Mouse (Mus musculus): Measurements from ENCODE around the gene Hspb1. TPM values are rescaled to one million over a fixed set of nuclear protein-coding genes. Genes with fewer than 3 reads are reported as not detected.

Hspb1 gene
- polyA plus RNA-seq, 1 experiment from 2014 or later, result 655 TPM

DNA sequence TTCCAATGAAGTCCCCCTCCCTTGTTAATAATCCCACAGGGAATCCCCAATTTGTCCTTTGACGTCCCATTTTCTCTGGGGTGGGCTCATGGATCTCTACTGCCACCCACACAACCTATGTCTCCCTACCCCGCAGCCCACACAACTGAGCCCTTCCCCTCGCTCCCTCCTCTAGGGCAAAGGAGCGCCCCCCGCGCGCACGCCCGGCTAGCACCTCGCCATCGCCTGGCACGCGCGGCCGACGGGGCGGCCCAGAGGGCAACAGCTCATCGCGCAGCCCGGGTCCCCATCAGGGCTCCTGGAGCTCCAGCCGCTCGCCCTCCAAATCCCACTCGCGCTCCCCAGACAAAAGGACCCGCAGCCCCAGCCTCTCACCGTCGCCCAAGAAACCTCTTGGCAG is 19.1 kb upstream of the Hspb1 start:
- H3K27ac ChIP-seq, result no peak overlapping the region
- DNase-seq (ENCODE audit: low spot score), result no peak
- H3K4me1 ChIP-seq, result peaks cover 27% of the 10 kb centered on the region
- WGBS, result 1% methylated on average over 27 of the region's 27 CpGs
- no peaks in the 10 kb centered on the region for H3K36me3 ChIP-seq
- H3K27me3 ChIP-seq (ENCODE audit: insufficient read depth, poor library complexity, severe bottlenecking), result peaks cover 95% of the 10 kb centered on the region
- no peaks in the 10 kb centered on the region for H3K9me3 ChIP-seq
- peak overlapping the region; percentile 62 for H3K4me3 ChIP-seq

DNA sequence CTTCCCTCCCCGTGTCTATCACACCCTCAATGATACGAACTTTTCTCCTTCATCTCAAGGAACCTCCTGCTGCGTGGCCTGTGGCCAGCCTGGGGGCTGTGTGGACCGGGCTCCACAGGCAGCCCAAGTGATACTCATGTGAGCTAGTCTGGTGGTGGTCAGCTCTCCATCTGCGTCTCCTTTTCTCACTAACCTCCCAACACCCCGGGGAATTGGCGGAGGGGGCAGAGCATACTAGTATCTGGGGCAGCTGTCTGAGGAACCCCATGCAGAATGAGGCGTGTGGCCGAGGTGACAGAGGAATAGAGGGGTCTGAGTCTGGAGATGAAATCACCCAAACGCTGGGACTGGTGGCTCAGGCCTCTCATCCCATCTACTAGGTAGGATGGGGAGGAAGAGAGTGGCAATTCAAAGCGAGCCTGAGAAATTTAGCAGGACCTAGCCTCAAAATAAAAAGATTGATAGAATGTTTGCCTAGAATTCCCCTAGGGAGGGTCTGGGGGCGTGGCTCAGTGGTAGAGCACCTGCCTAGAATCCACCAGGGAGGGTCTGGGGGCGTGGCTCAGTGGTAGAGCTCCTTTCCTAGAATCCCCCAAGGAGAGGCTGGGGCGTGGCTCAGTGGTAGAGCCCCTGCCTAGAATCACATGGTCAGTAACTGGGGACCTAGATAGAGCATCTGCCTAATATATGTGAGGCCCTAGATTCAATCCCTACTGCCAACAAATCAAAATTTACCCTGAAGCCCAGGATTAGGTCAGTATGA is 17.9 kb upstream of the Hspb1 start:
- Histone ChIP-seq H3K27me3 (ENCODE audit: insufficient read depth, poor library complexity, severe bottlenecking) (peaks cover 92% of the 10 kb centered on the region), H3K27ac (no peak overlapping the region), H3K4me3 (no peak overlapping the region), H3K9me3 (no peaks in the 10 kb centered on the region), H3K36me3 (no peaks in the 10 kb centered on the region), H3K4me1 (peaks cover 29% of the 10 kb centered on the region)
- WGBS, result 46% methylated on average over 14 of the region's 14 CpGs
- no peak for DNase-seq (ENCODE audit: low spot score)

DNA sequence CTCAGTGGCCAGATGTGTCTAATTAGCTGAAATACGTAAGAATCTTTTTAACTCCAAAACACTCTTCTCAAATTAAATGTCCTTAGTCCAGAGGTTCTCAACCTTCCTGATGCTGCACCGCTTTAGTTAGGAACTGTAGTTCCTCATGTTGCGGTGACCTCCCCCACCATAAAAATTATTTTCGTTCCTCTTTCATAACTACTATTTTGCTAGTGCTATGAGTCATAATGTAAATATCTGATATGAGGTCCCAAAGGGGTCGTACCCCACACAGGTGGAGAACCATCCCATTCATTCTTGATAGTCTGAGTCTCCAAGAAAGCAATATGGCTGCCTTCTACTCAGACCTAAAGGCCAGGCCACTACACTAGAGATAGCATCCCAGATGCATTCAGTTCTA is 17.2 kb upstream of the Hspb1 start:
- no peak for DNase-seq (ENCODE audit: low spot score)
- H3K4me1 ChIP-seq, result peaks cover 29% of the 10 kb centered on the region
- no peak overlapping the region for H3K4me3 ChIP-seq
- no peaks in the 10 kb centered on the region for H3K36me3 ChIP-seq
- no peak overlapping the region for H3K27ac ChIP-seq
- WGBS, result 84% methylated on average over 5 of the region's 5 CpGs
- peaks cover 86% of the 10 kb centered on the region for H3K27me3 ChIP-seq (ENCODE audit: insufficient read depth, poor library complexity, severe bottlenecking)
- H3K9me3 ChIP-seq, result no peaks in the 10 kb centered on the region

DNA sequence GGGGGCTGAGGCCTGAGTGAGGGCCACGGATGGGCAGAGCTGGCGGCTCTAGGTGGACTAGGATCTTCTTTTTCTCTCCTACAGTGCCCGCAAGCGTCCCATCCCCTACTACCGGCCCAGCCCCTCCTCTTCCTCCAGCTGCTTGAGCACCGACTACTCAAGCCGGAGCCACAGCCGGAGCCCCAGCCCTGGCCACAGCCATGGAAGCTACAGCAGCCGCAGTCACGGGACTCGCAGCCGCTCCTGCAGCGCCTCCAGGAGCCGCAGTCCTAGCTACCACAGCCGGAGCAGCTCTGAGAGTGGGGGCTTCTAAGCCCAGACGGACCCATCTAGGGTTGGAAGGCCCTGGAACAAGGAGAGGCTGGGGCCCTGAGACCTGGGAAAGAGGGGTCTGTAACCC is 14.7 kb upstream of the Hspb1 start:
- no peak for DNase-seq (ENCODE audit: low spot score)
- Histone ChIP-seq H3K4me3 (peak overlapping the region; percentile 44), H3K4me1 (peaks cover 32% of the 10 kb centered on the region), H3K36me3 (no peaks in the 10 kb centered on the region), H3K27me3 (ENCODE audit: insufficient read depth, poor library complexity, severe bottlenecking) (peaks cover 63% of the 10 kb centered on the region), H3K9me3 (no peaks in the 10 kb centered on the region), H3K27ac (peak overlapping the region; percentile 62)
- 20% methylated on average over 16 of the region's 16 CpGs for WGBS

DNA sequence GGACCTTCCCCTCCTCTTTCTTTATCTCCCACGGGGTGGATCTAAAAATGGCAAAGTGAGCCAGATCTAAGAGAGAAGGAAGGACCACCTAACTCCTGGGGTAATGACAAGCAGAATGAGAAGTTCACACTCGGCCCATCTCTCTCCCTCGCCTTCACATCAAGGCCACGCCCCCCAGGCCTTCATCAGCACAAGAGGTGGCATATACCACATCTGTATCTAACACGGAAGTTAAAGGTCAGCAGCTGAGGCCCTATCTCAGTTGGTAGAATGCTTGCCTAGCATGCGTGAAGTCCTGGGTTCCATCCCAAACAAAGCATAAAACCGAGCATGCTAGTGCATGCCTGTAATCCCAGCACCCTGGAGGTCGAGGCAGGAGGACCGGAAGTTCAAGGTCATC is 14.0 kb upstream of the Hspb1 start:
- H3K4me1 ChIP-seq, result peaks cover 27% of the 10 kb centered on the region
- H3K36me3 ChIP-seq, result no peaks in the 10 kb centered on the region
- no peaks in the 10 kb centered on the region for H3K9me3 ChIP-seq
- no peak overlapping the region for H3K4me3 ChIP-seq
- DNase-seq (ENCODE audit: low spot score), result no peak
- 49% methylated on average over 9 of the region's 9 CpGs for WGBS
- H3K27me3 ChIP-seq (ENCODE audit: insufficient read depth, poor library complexity, severe bottlenecking), result peaks cover 56% of the 10 kb centered on the region
- no peak overlapping the region for H3K27ac ChIP-seq

DNA sequence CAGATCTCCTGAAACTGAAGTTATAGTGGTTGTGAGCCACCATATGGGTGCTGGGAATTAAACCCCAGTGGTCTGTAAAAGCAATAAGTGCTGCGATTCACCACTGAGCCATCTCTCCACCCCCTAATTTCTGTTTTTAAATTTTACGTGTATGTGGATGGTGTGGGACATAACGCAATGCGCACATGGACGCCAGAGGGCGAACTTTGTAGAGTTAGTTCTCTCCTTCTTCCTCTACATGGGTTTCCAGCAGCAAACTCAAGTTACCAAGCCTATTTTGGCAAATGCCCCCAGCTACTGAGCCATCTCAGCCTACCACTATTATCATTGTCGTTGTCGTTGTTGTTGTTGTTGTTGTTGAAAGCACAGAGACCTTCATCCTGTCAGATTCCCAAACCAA is 10.5 kb upstream of the Hspb1 start:
- Histone ChIP-seq H3K9me3 (no peaks in the 10 kb centered on the region), H3K4me1 (peaks cover 35% of the 10 kb centered on the region), H3K4me3 (peak overlapping the region; percentile 59), H3K27me3 (ENCODE audit: insufficient read depth, poor library complexity, severe bottlenecking) (peaks cover 22% of the 10 kb centered on the region), H3K27ac (no peak overlapping the region), H3K36me3 (no peaks in the 10 kb centered on the region)
- DNase-seq (ENCODE audit: low spot score), result no peak
- WGBS, result 19% methylated on average over 8 of the region's 8 CpGs

DNA sequence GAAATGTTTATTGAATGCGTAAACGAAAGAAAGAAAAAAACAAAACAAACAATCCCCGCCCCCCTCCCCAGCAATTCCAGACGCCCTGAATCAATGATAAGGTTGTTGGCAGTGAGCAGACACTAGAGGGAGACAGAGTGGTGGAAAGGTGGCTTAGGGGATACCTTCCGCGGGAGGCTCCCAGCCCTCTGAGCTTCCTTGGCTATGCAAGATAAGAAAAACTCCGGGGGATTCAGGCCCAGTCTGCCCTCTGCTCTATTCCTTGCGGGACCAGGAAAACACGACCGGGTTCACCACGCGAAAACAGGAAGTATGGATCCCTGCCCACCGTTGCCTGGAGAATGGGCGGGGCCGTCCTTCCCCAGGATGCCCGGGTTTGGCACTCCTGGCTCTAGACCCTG is 9.9 kb upstream of the Hspb1 start:
- WGBS, result 3% methylated on average over 16 of the region's 16 CpGs
- no peaks in the 10 kb centered on the region for H3K9me3 ChIP-seq
- peaks cover 17% of the 10 kb centered on the region for H3K27me3 ChIP-seq (ENCODE audit: insufficient read depth, poor library complexity, severe bottlenecking)
- peak overlapping the region; percentile 84 for H3K27ac ChIP-seq
- peak; percentile 84 for DNase-seq (ENCODE audit: low spot score)
- peak overlapping the region; percentile 59 for H3K4me3 ChIP-seq
- H3K36me3 ChIP-seq, result no peaks in the 10 kb centered on the region
- peaks cover 34% of the 10 kb centered on the region for H3K4me1 ChIP-seq

DNA sequence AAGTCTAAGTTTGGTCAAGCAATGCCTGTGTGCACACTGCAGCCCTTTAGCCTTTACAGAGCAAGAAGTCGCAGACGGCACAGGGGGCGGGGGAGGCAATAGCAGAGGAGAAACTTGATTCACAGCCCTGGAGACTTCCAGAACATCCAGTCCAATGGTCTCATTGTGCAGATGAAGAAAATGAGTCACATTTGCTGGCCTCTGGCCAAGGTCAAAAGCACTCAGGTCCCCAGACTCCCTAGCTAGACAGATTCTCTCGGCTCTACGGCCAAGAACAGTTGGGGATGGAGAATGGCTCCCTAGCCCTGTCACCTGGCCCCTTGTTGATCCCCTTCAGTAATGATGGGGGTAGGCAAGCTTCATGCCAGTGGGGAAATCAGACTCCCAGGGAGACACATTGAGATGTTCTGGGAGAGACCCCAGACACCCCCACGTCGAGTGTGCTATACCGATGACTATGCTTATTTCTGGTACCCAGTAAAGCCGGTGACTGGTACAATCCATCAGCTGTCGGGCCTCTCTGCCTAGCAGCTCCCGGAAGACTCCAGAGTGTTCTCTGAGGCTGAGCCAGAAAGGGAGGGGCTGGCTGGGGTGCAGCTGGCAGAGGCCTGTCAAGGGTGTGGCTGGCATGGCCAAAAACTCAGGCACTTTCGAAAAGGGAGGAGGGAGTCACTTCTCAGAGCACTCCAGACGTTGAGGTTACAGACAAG is 8.1 kb upstream of the Hspb1 start:
- DNase-seq (ENCODE audit: low spot score), result no peak
- H3K9me3 ChIP-seq, result no peaks in the 10 kb centered on the region
- H3K27ac ChIP-seq, result peak overlapping the region; percentile 36; the same call in 1 of the 2 replicates
- H3K4me1 ChIP-seq, result peaks cover 24% of the 10 kb centered on the region
- H3K27me3 ChIP-seq (ENCODE audit: insufficient read depth, poor library complexity, severe bottlenecking), result no peaks in the 10 kb centered on the region; the same call in 1 of the 2 replicates
- H3K36me3 ChIP-seq, result no peaks in the 10 kb centered on the region
- 51% methylated on average over 13 of the region's 13 CpGs for WGBS
- H3K4me3 ChIP-seq, result no peak overlapping the region

DNA sequence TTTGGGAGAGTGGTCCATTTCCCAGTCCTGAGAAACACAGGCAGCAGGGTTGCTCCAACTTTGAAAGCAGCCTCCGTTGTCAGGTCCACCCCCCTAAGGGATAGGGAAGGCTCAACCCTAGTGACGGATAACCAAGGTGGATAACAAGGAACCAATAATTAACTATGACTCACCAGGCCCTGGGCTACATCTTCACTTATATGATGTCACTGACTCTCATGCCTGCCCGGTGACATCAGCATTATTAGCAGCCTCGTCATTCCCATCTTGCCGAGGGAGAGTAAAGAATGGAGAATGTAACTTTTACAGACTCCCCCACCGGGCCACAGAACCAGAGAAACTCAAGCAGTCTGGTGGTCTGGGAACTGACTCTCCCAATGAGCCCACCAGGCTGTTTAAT is 3.1 kb upstream of the Hspb1 start:
- 56% methylated on average over 6 of the region's 6 CpGs for WGBS
- Histone ChIP-seq H3K9me3 (no peaks in the 10 kb centered on the region), H3K27ac (no peak overlapping the region), H3K4me3 (no peak overlapping the region), H3K36me3 (no peaks in the 10 kb centered on the region), H3K4me1 (peaks cover 13% of the 10 kb centered on the region), H3K27me3 (ENCODE audit: insufficient read depth, poor library complexity, severe bottlenecking) (peaks cover 21% of the 10 kb centered on the region)
- no peak for DNase-seq (ENCODE audit: low spot score)

DNA sequence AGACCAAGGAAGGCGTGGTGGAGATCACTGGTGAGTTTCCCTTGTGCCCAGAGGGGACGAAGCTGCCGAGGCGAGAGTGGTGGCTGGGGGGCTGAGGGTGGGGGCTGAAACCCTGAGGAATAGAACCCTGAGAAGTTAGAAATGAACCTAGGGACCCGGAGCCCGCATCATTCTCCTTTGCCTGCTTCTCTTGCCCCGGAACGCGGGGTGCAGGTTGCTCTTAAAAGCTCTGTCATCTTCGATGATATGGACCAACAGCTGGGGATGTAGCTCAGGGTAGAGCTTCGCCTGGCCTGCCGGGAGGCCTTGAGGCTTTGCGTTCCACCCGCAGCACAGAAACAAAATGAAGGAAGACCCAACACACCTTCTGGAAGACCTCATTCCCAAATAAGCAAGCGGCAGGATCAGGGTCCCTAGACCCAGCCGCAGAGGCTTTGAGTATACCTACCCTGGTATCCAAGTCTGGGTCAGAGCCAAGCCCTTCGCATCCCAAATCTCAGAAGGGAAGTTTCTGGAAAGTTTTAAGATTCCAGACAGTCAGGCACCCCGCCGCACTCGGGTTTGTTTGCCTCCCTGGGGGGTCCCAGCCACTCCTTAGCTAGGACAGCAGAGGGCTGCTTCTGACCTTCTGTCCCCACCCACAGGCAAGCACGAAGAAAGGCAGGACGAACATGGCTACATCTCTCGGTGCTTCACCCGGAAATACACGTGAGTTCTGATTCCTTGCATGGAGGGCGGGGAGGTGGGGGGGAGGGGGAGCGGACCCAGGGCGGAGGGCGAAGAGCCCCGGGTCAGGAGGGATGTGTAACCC is 891 bp downstream of the Hspb1 start:
- peaks cover 29% of the 10 kb centered on the region for H3K27me3 ChIP-seq (ENCODE audit: insufficient read depth, poor library complexity, severe bottlenecking)
- WGBS, result 2% methylated on average over 30 of the region's 30 CpGs
- no peak for DNase-seq (ENCODE audit: low spot score)

DNA sequence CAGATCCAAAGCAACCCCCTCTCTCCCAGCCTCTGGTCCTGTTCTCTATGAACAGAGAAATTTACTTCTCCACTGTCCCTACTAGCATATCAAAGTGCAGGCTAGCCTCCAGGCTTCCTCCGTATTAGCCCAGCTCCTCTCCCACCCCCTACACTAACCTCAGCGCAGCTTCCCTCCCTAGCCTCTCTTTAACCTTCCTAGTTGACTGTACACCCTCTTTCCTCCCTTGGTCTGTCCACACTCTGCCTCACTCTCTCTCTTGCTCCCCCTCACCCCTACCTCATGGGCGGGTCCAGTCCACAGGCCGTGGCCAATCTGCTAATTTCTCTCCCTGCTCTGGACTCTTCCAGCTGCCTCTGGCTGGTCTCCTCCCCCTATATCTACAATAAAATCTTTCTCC is 2.6 kb downstream of the Hspb1 start:
- peaks cover 28% of the 10 kb centered on the region for H3K4me1 ChIP-seq
- WGBS, result 45% methylated on average over 4 of the region's 4 CpGs
- H3K9me3 ChIP-seq, result no peaks in the 10 kb centered on the region
- peaks cover 29% of the 10 kb centered on the region for H3K27me3 ChIP-seq (ENCODE audit: insufficient read depth, poor library complexity, severe bottlenecking)
- H3K36me3 ChIP-seq, result no peaks in the 10 kb centered on the region
- H3K27ac ChIP-seq, result no peak overlapping the region
- DNase-seq (ENCODE audit: low spot score), result no peak
- H3K4me3 ChIP-seq, result no peak overlapping the region

More for the DNA sequence above, 891 bp downstream of the Hspb1 start:
- H3K4me1 ChIP-seq, result peaks cover 21% of the 10 kb centered on the region
- H3K4me3 ChIP-seq, result peak overlapping the region; percentile 71
- H3K36me3 ChIP-seq, result no peaks in the 10 kb centered on the region
- peak overlapping the region; percentile 91 for H3K27ac ChIP-seq
- H3K9me3 ChIP-seq, result no peaks in the 10 kb centered on the region

DNA sequence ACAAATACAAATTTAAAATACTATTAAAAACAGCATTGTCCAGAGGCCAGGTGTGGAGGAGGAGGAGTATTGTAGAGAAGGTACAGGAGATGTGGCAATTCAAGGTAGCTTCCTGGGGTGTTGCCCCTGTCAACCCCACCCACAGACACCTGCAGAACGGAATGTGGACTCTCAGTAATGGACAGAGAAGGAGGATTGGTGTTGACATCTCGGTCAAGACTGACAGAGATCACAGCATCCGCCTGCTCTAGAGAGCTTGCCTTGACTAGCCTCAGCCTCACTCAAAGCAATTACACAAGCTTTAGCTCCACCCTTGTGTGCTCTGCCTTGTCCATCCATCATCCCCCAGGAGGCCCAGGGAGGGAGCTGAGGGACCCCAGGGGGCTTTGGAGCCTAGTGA is 3.2 kb downstream of the Hspb1 start:
- no peaks in the 10 kb centered on the region for H3K36me3 ChIP-seq
- H3K27ac ChIP-seq, result no peak overlapping the region
- no peak overlapping the region for H3K4me3 ChIP-seq
- 46% methylated on average over 3 of the region's 3 CpGs for WGBS
- H3K4me1 ChIP-seq, result peaks cover 28% of the 10 kb centered on the region
- no peaks in the 10 kb centered on the region for H3K9me3 ChIP-seq
- peaks cover 26% of the 10 kb centered on the region for H3K27me3 ChIP-seq (ENCODE audit: insufficient read depth, poor library complexity, severe bottlenecking)
- no peak for DNase-seq (ENCODE audit: low spot score)

All from heart, embryonic 10.5 days (tissue).